Mouse (Mus musculus) G1E (cell line): ENCODE results near the gene Adamts8.

Source experiments
- CTCF ChIP-seq: IDR thresholded peaks from 2 replicates; pipeline ENCODE4 v1.5.1; 2012; ENCODE audit warnings: low read depth, low read length, inconsistent platforms, mixed read lengths
- GATA1 ChIP-seq: IDR thresholded peaks from 2 replicates; pipeline ENCODE4 v1.6.1; 2012; ENCODE audit warnings: borderline replicate concordance, low read length, inconsistent platforms, mixed read lengths
- GATA2 ChIP-seq: IDR thresholded peaks from 2 replicates; pipeline ENCODE4 v1.6.1; 2012; ENCODE audit warnings: low read depth, low read length, inconsistent platforms, borderline replicate concordance
- POLR2AphosphoS5 ChIP-seq: IDR thresholded peaks from 2 replicates; pipeline ENCODE4 v1.6.1; 2012; ENCODE audit warnings: low read depth, low read length, inconsistent platforms; ENCODE audit not compliant: insufficient replicate concordance
- TAL1 ChIP-seq: conservative IDR thresholded peaks from 2 replicates; pipeline ENCODE4 v1.6.1; 2012; ENCODE audit warnings: low read depth, low read length, inconsistent platforms, mixed read lengths

GRCm38 (mm10) chr9:30996590-30997562 is 54.5 kb downstream of the Adamts8 start:
- no peak for TF ChIP-seq CTCF
- no peak for TF ChIP-seq GATA2
- TF ChIP-seq TAL1 = no peak
- TF ChIP-seq GATA1 = no peak
- no peak for TF ChIP-seq POLR2AphosphoS5
